Mouse (Mus musculus) mature B cell (primary cell): ENCODE results near the gene Ush2a.

Experiments used
- in situ Hi-C: fragments of 300-500 bp; cut with MboI; formaldehyde crosslinking; loops from 2 replicates; pipeline ENCODE4 v1.14.3; 2019

The Ush2a gene

DNA sequence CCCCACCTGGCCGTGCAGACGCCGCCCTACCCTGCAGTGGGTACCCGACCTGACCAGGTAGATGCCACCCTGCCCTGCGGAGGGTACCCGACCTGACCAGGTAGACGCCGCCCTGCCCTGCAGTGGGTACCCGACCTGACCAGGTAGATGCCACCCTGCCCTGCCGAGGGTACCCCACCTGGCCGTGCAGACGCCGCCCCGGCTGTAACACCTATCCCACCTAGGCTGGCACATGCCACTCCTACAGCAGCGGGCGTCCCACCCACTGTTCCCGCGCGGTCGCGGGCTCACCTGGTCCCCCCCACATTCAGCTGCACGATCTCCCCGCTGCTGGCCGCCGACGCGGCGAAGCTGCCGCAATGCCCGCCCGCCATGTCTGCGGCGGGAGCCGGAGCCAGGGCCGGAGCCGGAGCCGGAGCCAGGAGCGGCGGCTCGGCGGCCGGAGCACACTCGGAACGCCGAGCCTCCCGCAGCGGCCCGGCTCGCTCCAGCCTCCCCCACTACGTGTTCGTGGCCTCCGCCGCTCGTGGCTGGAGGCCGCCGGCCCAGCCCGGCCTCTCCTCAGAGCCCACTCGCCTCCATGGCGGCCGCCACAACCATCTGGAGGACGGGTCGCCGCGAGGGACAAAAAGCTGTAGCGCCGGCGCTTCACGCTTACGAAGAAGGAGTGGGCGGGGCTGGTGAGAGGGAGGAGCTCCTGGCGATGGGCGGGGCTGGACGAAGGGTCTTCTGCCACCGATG, 745.6 kb downstream of the Ush2a start, which contains the start of gene Kctd3:
Gene Kctd3, minus strand, starts transcription at position 603 of the 741 bp plus-strand sequence.
- in situ Hi-C loops = no loop called here

DNA sequence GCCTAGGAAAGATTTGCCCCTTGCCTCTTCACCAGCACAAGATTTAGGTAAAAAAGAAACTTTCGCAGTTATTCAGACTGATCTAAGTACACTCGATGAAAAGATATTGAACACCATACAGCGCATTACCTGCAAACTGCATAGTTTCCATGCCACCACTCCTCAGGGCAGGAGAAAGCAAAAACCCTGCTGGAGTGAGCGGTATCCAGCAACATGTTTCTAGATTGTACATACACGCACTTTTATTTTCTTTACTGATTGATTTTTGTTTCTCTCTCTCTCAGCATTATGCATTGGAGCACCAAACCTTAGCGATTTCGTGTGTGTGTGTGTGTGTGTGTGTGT, 746.1 kb downstream of the Ush2a start:
- in situ Hi-C loops = no loop called here

DNA sequence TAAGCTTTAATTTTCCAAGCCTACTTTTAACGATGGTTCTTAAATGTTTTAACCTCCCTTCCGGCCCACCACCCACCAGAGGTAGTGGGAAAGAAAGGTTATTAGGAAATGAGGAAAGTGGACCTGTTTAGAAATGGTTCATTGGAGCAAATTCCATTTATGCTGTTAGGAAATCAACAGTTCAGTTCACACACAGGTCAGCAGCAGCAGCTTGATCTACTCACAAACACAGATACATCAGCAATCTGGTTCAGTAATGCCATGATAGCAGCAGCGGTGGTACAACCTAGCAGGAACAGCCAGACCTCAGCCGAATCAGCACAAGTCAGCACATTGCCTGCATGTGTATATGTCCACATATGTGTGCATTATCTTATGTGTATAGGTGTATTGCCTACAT, 748.8 kb downstream of the Ush2a start:
- in situ Hi-C loops = no loop called here

DNA sequence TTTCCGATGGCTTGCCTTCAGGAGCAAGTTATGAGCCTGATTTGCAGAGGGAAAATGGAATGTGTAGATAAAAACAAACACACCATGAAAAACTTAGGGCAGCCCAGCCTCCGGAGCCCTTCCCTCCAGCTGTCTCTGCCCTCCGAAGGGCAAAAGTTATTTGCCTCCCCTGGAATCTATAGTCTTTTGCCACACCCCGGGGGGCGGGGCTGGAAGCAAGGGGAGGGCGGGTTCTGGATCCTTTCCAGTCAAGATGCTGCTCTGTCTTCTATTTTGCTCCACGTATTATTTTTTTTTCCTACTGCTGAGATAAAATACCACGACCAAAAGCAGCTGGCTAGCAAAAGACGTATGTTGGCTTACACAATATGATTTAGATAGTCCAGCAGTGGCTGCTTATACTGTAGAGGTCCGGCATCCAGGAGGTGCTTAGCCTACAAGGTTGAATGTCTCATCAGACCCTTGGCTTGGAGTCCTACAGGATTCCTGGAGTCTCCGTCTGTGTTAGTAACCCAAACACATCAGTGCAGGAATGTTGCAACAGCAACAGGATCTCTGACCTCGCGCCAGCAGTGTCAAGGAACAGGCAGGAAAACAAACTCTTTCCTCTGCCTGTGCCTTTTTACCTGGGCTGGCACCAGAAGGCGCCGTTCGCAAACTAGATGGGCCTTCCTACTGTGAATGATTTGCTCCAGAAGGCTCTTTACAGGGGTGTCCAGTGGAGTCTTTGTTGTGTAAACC, 751.2 kb downstream of the Ush2a start:
- in situ Hi-C loops = no loop called here

DNA sequence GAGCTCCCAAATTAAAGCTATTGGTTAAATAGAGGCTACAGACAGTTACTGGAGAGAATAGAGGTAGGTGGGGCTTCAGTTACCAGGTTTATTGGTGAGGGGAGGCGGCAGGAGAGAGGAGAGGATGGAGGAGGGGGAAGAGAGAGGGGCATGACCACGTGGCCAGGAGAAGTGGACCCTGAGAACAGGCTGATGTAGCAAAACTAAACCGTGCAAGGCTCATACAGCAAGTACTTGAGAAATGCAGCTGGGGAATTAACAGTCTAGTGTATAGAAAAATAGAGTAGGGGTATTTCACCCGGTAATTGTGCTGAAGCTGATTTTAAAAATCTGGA, 751.7 kb downstream of the Ush2a start:
- in situ Hi-C loops = no loop called here
